Mouse (Mus musculus) liver, embryonic 14.5 days (tissue): ENCODE results near the gene Ovca2. TPM values are rescaled to one million over a fixed set of nuclear protein-coding genes. Genes with fewer than 3 reads are reported as not detected.
A peak's percentile ranks its signal among the peaks of the same experiment; 100 is the strongest.

Source experiments
- ATAC-seq: fragments of 200-750 bp; cut with Nextera tagmentation; 2 replicates; pipeline ENCODE4 v1.8.0; 2017; ENCODE audit warnings: moderate number of reproducible peaks, mild to moderate bottlenecking, moderate library complexity; ENCODE audit not compliant: insufficient read depth
- DNase-seq, 3 experiments: peaks; one replicate each; pipeline ENCODE4 v3.0.0-alpha.2; 2012 to 2013; ENCODE audit warnings: low read depth in 3 of 3, low spot score in 3 of 3
- H3K27ac ChIP-seq: fragments of 300-500 bp; sonication (generic); 2 replicates; pipeline ENCODE4 v1.5.1; 2014; ENCODE audit warnings: moderate library complexity, mild to moderate bottlenecking, control low read depth, inconsistent platforms
- H3K27me3 ChIP-seq: fragments of 300-500 bp; sonication (generic); 2 replicates; pipeline ENCODE4 v1.6.1; 2014; ENCODE audit warnings: mild to moderate bottlenecking, low read length, moderate library complexity; ENCODE audit not compliant: control insufficient read depth, insufficient read depth
- H3K36me3 ChIP-seq: fragments of 300-500 bp; sonication (generic); replicated peaks from 2 replicates; pipeline ENCODE4 v1.6.1; 2014; ENCODE audit warnings: low read depth; ENCODE audit not compliant: control insufficient read depth, insufficient read depth
- H3K4me1 ChIP-seq, 2 experiments: fragments of 200-500 bp in 1 of 2; fragments of 300-500 bp in 1 of 2; sonication (generic) in 1 of 2; replicated peaks; 2 replicates each; pipeline ENCODE4 v1.6.1; 2012 to 2014; ENCODE audit warnings: antibody characterized with exemption in 1 of 2, inconsistent platforms in 1 of 2, low read length in 1 of 2; ENCODE audit not compliant: control insufficient read depth in 2 of 2, insufficient read depth in 2 of 2
- H3K4me2 ChIP-seq: fragments of 300-500 bp; sonication (generic); 2 replicates; pipeline ENCODE4 v1.6.1; 2014; ENCODE audit warnings: low read depth, mild to moderate bottlenecking, control low read depth, moderate library complexity
- H3K4me3 ChIP-seq, 2 experiments: fragments of 200-500 bp in 1 of 2; fragments of 300-500 bp in 1 of 2; sonication (generic) in 1 of 2; 2 replicates each; pipeline ENCODE4 v1.5.1; 2012 to 2014; ENCODE audit warnings: low read depth in 2 of 2, low read length in 2 of 2, mild to moderate bottlenecking in 2 of 2, control low read depth in 1 of 2, inconsistent platforms in 1 of 2, moderate library complexity in 1 of 2; ENCODE audit not compliant: insufficient read depth in 1 of 2
- H3K9ac ChIP-seq: fragments of 300-500 bp; sonication (generic); replicated peaks from 2 replicates; pipeline ENCODE4 v1.6.1; 2014; ENCODE audit warnings: mild to moderate bottlenecking, control low read depth, moderate library complexity
- H3K9me3 ChIP-seq: fragments of 300-500 bp; sonication (generic); 2 replicates; pipeline ENCODE4 v1.6.1; 2016; ENCODE audit warnings: low read length, mixed read lengths; ENCODE audit not compliant: control insufficient read depth
- CTCF ChIP-seq: IDR thresholded peaks from 2 replicates; pipeline ENCODE4 v1.5.1; 2016; ENCODE audit warnings: antibody characterized with exemption, low read depth, control low read depth
- EP300 ChIP-seq: IDR thresholded peaks from 2 replicates; pipeline ENCODE4 v1.6.1; 2016; ENCODE audit warnings: antibody characterized with exemption, low read depth
- WGBS: fragments of 180-500 bp; shearing (Covaris S2); extraction: QIAGEN DNeasy Blood & Tissue Kit; methylation state at CpG from one replicate; pipeline ENCODE4 v1.1.7; 2014; ENCODE audit not compliant: insufficient replicate concordance; 5-methylcytosine and 5-hydroxymethylcytosine counted together
- polyA plus RNA-seq, 2 experiments: library from polyadenylated mRNA; depleted of rRNA in 1 of 2; stranded (reverse) in 1 of 2; unstranded in 1 of 2; fragments of >200 nt; fragmentation: Nextera tagmentation in 1 of 2; extraction: Ambion mirVana in 1 of 2; gene quantifications; 2 replicates each; pipeline versions ENCODE4 v1.2.1 to v1.2.3; 2012 to 2014

Gene Ovca2
- polyA plus RNA-seq, 2 experiments, result 10.5 to 15.3 TPM

GRCm38 (mm10) chr11:75212031-75212667 lies 33.5 kb upstream of the Ovca2 start:
- ATAC-seq (no peak), DNase-seq (no peak)
- no peak for TF ChIP-seq CTCF
- TF ChIP-seq EP300, result no peak
- no peak overlapping the region for H3K4me3 ChIP-seq
- no peaks in the 10 kb centered on the region for H3K36me3 ChIP-seq
- peaks cover 32 to 41% of the 10 kb centered on the region in 2 experiments for H3K4me1 ChIP-seq
- no peaks in the 10 kb centered on the region for H3K9me3 ChIP-seq
- H3K4me2 ChIP-seq, result no peak overlapping the region
- no peak overlapping the region for H3K27ac ChIP-seq
- H3K9ac ChIP-seq, result no peak overlapping the region
- peaks cover 4% of the 10 kb centered on the region; the same call in 1 of the 2 replicates for H3K27me3 ChIP-seq
- WGBS, result 66% methylated on average over 8 of the region's 8 CpGs

- peaks cover 4% of the 10 kb centered on the region; the same call in 1 of the 2 replicates for H3K27me3 ChIP-seq
- no peak overlapping the region for H3K9ac ChIP-seq
- TF ChIP-seq EP300 (no peak), CTCF (no peak)
- no peak overlapping the region for H3K4me3 ChIP-seq
- no peaks in the 10 kb centered on the region for H3K9me3 ChIP-seq
- ATAC-seq (no peak), DNase-seq (no peak)
- H3K4me1 ChIP-seq, result peaks cover 32 to 41% of the 10 kb centered on the region in 2 experiments
- no peaks in the 10 kb centered on the region for H3K36me3 ChIP-seq
- H3K4me2 ChIP-seq, result no peak overlapping the region; the same call in 1 of the 2 replicates
- WGBS, result 60% methylated on average over 6 of the region's 6 CpGs
- no peak overlapping the region for H3K27ac ChIP-seq
Measured at GRCm38 (mm10) chr11:75210755-75211154, 32.1 kb upstream of the Ovca2 start.

- 0 out of 4 replicates have a peak overlapping the region, but pooled peaks of 1 of the 2 experiments have one; percentile 4 for H3K4me3 ChIP-seq
- H3K9ac ChIP-seq, result peak overlapping the region; percentile 1; the same call in 1 of the 2 replicates
- 27% methylated on average over 4 of the region's 4 CpGs for WGBS
- DNase-seq, result peak in 1 of 3 experiments; percentile 47
- TF ChIP-seq CTCF, result no peak
- peak; percentile 73 for TF ChIP-seq EP300
- peak overlapping the region; percentile 42 for H3K4me2 ChIP-seq
- peak overlapping the region; percentile 14 for H3K27ac ChIP-seq
- ATAC-seq, result peak; percentile 85
- peaks cover 4% of the 10 kb centered on the region; the same call in 1 of the 2 replicates for H3K27me3 ChIP-seq
- peaks cover 32 to 41% of the 10 kb centered on the region in 2 experiments for H3K4me1 ChIP-seq
- H3K9me3 ChIP-seq, result no peaks in the 10 kb centered on the region
- H3K36me3 ChIP-seq, result no peaks in the 10 kb centered on the region
Measured at GRCm38 (mm10) chr11:75210093-75210492, 31.5 kb upstream of the Ovca2 start.

GRCm38 (mm10) chr11:75209363-75209762 lies 30.7 kb upstream of the Ovca2 start:
- Histone ChIP-seq H3K9ac (peak overlapping the region; percentile 1), H3K27ac (peak overlapping the region; percentile 14), H3K36me3 (no peaks in the 10 kb centered on the region), H3K27me3 (peaks cover 4% of the 10 kb centered on the region; the same call in 1 of the 2 replicates), H3K4me1 (peaks cover 32 to 47% of the 10 kb centered on the region in 2 experiments), H3K4me2 (peak overlapping the region; percentile 42), H3K9me3 (no peaks in the 10 kb centered on the region), H3K4me3 (no peak overlapping the region)
- DNase-seq (no peak), ATAC-seq (no peak)
- TF ChIP-seq EP300 (no peak), CTCF (no peak)
- WGBS, result 47% methylated on average over 4 of the region's 4 CpGs

GRCm38 (mm10) chr11:75206347-75206746 lies 27.7 kb upstream of the Ovca2 start:
- ATAC-seq, result no peak

More at GRCm38 (mm10) chr11:75206347-75206746, 27.7 kb upstream of the Ovca2 start:
- H3K9me3 ChIP-seq, result no peaks in the 10 kb centered on the region
- H3K4me2 ChIP-seq, result no peak overlapping the region
- H3K27ac ChIP-seq, result no peak overlapping the region
- no peaks in the 10 kb centered on the region for H3K36me3 ChIP-seq
- no peak for DNase-seq
- no peak for TF ChIP-seq EP300
- no peak for TF ChIP-seq CTCF
- H3K9ac ChIP-seq, result no peak overlapping the region
- H3K4me3 ChIP-seq, result no peak overlapping the region
- H3K27me3 ChIP-seq, result no peaks in the 10 kb centered on the region
- WGBS, result 71% methylated on average over 4 of the region's 4 CpGs
- peaks cover 29 to 35% of the 10 kb centered on the region in 2 experiments for H3K4me1 ChIP-seq
